In genomic region chr5:131142606-131143005, GRCm38 (mm10) we compare ENCODE assay signal across 16 mouse cellular contexts.
DNase-seq lines count a peak whose midpoint lies in the region.
"Had no signal": no experiment of that assay in that cellular context is flagged by ENCODE, and none has a peak within 500 bp of the region (broad histone marks: within the 10 kb centered on the region; RNA-seq: fewer than 3 reads in every experiment).

No protein-coding gene starts in this region.

- peak; percentile 24 for DNase-seq in embryo, embryonic 10.5 days (ENCODE audit: low spot score)
- no peak for DNase-seq in embryo, embryonic 10 days (ENCODE audit: low spot score)
- DNase-seq in kidney, postnatal 10 days: peak; percentile 5
- DNase-seq in kidney, adult 9 months: no peak
- peak; percentile 25 for DNase-seq in adrenal gland, postnatal 25 days
- peak; percentile 43 for DNase-seq in mesoderm, embryonic 11.5 days (ENCODE audit: low read depth, low spot score)
- DNase-seq in spleen, postnatal 36 days (ENCODE audit: low spot score in 2 of 2): no peak
- DNase-seq in ovary, postnatal 10 days (ENCODE audit: low spot score): no peak
- DNase-seq: cerebellum, adult 11 months; cerebellum, postnatal 14 days; gastrocnemius, postnatal 14 days; heart, adult 2 months; lung, adult 2 months; lung, postnatal 36 days; right cerebral cortex, adult 18-20 months; spleen, adult 18-20 months had no signal

Comparison
In these comparisons a context has a peak if more than half of its experiments do, and no peak if none do; other contexts are left out.
1. DNase-seq: peak in embryo, embryonic 10.5 days (single experiment), kidney, postnatal 10 days (single experiment), adrenal gland, postnatal 25 days (single experiment) and mesoderm, embryonic 11.5 days (single experiment); none in embryo, embryonic 10 days (single experiment), kidney, adult 9 months (single experiment), spleen, postnatal 36 days (0 of 2) and ovary, postnatal 10 days (single experiment).